ENCODE assay signal across 9 mouse cellular contexts in genomic region chr2:163853461-163853901, GRCm38 (mm10). TPM values are rescaled to one million over a fixed set of nuclear protein-coding genes. Genes with fewer than 3 reads are reported as not detected.
A peak's percentile ranks its signal among the peaks of the same experiment; 100 is the strongest.
DNase-seq lines count a peak whose midpoint lies in the region; ATAC-seq and TF ChIP-seq lines count a peak whose summit lies in the region.
"Had no signal": no experiment of that assay in that cellular context is flagged by ENCODE, and none has a peak within 500 bp of the region (broad histone marks: within the 10 kb centered on the region; RNA-seq: fewer than 3 reads in every experiment).

Gene Kcnk15 (plus strand): TSS chr2:163853651.

- TF ChIP-seq CTCF in brain, embryonic 14.5 days (IDR thresholded peaks at IDR 0.05; ENCODE audit: borderline replicate concordance, extremely low read depth, insufficient read depth, insufficient read length): peak; percentile 56; the same call in 1 of the 2 replicates
- peak; percentile 67 for TF ChIP-seq CTCF in forebrain, postnatal 0 days (IDR thresholded peaks at IDR 0.05; ENCODE audit: low read depth)

- H3K36me3 ChIP-seq in kidney, embryonic 16.5 days (ENCODE audit: insufficient read depth, low read length): no peaks in the 10 kb centered on the region
- no peaks in the 10 kb centered on the region for H3K36me3 ChIP-seq in forebrain, postnatal 0 days (ENCODE audit: insufficient read depth)
- no peaks in the 10 kb centered on the region for H3K36me3 ChIP-seq in midbrain, embryonic 10.5 days

- no peak within 1 kb of the TSS for H3K9ac ChIP-seq in kidney, embryonic 16.5 days (replicated peaks; ENCODE audit: low read length)
- H3K9ac ChIP-seq in forebrain, postnatal 0 days: no peak within 1 kb of the TSS

- ATAC-seq in kidney, embryonic 16.5 days (ENCODE audit: low FRiP score, low TSS enrichment): no peak
- ATAC-seq in forebrain, postnatal 0 days: peak; percentile 30
- no peak for ATAC-seq in erythroid progenitor cell, adult 5-6 weeks (replicated peaks; ENCODE audit: low FRiP score, poor library complexity, severe bottlenecking)

- H3K4me2 ChIP-seq in kidney, embryonic 16.5 days (replicated peaks; ENCODE audit: low read depth, low read length): peak within 1 kb of the TSS; percentile 34
- H3K4me2 ChIP-seq in forebrain, postnatal 0 days (ENCODE audit: low read depth): peak within 1 kb of the TSS; percentile 24

- TF ChIP-seq POLR2A in brain, embryonic 14.5 days (IDR thresholded peaks at IDR 0.05; ENCODE audit: borderline replicate concordance, extremely low read depth, insufficient read depth, insufficient read length, poor library complexity, severe bottlenecking): no peak

- H3K4me3 ChIP-seq in kidney, embryonic 16.5 days (ENCODE audit: low read length): peak within 1 kb of the TSS; percentile 25
- peak within 1 kb of the TSS; percentile 28 for H3K4me3 ChIP-seq in forebrain, postnatal 0 days (ENCODE audit: low read depth, low read length)
- H3K4me3 ChIP-seq in midbrain, embryonic 10.5 days: peak within 1 kb of the TSS; percentile 31

- 1% methylated on average over 37 of the region's 38 CpGs for WGBS in kidney, embryonic 16.5 days
- 3% methylated on average over 38 of the region's 38 CpGs for WGBS in forebrain, postnatal 0 days
- WGBS in midbrain, embryonic 10.5 days: 3% methylated on average over 38 of the region's 38 CpGs

- H3K27ac ChIP-seq in kidney, embryonic 16.5 days (ENCODE audit: low read length): no peak within 1 kb of the TSS
- H3K27ac ChIP-seq in forebrain, postnatal 0 days (ENCODE audit: low read depth, low read length): no peak within 1 kb of the TSS
- H3K27ac ChIP-seq in midbrain, embryonic 10.5 days (replicated peaks): no peak within 1 kb of the TSS

- 0 out of 2 replicates have a peak, but pooled peaks cover 4% of the 10 kb centered on the region for H3K4me1 ChIP-seq in kidney, embryonic 16.5 days (ENCODE audit: insufficient read depth, low read length)
- 0 out of 2 replicates have a peak, but pooled peaks cover 2% of the 10 kb centered on the region for H3K4me1 ChIP-seq in forebrain, postnatal 0 days (ENCODE audit: insufficient read depth)
- H3K4me1 ChIP-seq in midbrain, embryonic 10.5 days: peaks cover 12% of the 10 kb centered on the region

- no peaks in the 10 kb centered on the region for H3K9me3 ChIP-seq in kidney, embryonic 16.5 days (ENCODE audit: low read length)
- no peaks in the 10 kb centered on the region for H3K9me3 ChIP-seq in forebrain, postnatal 0 days (ENCODE audit: low read length)
- no peaks in the 10 kb centered on the region for H3K9me3 ChIP-seq in midbrain, embryonic 10.5 days (replicated peaks)

- H3K27me3 ChIP-seq in kidney, embryonic 16.5 days (ENCODE audit: insufficient read depth, low read length): peaks cover 80% of the 10 kb centered on the region
- H3K27me3 ChIP-seq in forebrain, postnatal 0 days (ENCODE audit: insufficient read depth, low read length): peaks cover 64% of the 10 kb centered on the region
- H3K27me3 ChIP-seq in midbrain, embryonic 10.5 days (ENCODE audit: low read depth, poor library complexity, severe bottlenecking): peaks cover 89% of the 10 kb centered on the region

- DNase-seq in kidney, adult 18-20 months: no peak
- peak; percentile 68 for DNase-seq in brain, embryonic 14.5 days (ENCODE audit: low read depth)
- DNase-seq in forebrain, postnatal 0 days: peak; percentile 63
- DNase-seq in midbrain, embryonic 10.5 days (ENCODE audit: low spot score): peak; percentile 27
- no peak for DNase-seq in right cerebral cortex, postnatal 14 days
- DNase-seq in adrenal gland, postnatal 4 days (ENCODE audit: low spot score in 2 of 2): no peak

RNA-seq across cellular contexts. Expression of gene Kcnk15, which starts in this region (rescaled TPM):
- not detected in 2 replicates for polyA plus RNA-seq in kidney, embryonic 16.5 days (2015; fragmentation: Nextera tagmentation; extraction: Ambion mirVana)
- 0.03 and 0.08 TPM in 2 replicates for polyA plus RNA-seq in brain, embryonic 14.5 days (2012; rRNA removed)
- 0.19 TPM in 1 of 2 replicates, not detected in the other for total RNA-seq in forebrain, postnatal 0 days (2014; rRNA removed)
- polyA plus RNA-seq in forebrain, postnatal 0 days (2015; fragmentation: Nextera tagmentation; extraction: Ambion mirVana): 0.15 TPM in 1 of 2 replicates, not detected in the other
- polyA plus RNA-seq in midbrain, embryonic 10.5 days (2016; fragmentation: Nextera tagmentation; extraction: Ambion mirVana): not detected in 2 replicates
- not detected in 2 replicates for total RNA-seq in erythroid progenitor cell, adult 5-6 weeks (2015; ENCODE audit: low replicate concordance)
- not detected in 2 replicates for total RNA-seq in erythroid progenitor cell, adult 5-6 weeks (2017; ENCODE audit: low replicate concordance)
- total RNA-seq in adrenal gland, postnatal 4 days (2021): not detected
- total RNA-seq: liver, adult 2 months had no signal
- polyA plus RNA-seq: liver, adult 2 months had no signal

Comparison
In these comparisons a context has a peak if more than half of its experiments do, and no peak if none do; other contexts are left out.
1. Peak in DNase-seq in brain, embryonic 14.5 days; RNA of the gene not detected or under 1 TPM.
2. Peak in DNase-seq, ATAC-seq, H3K4me3 ChIP-seq and H3K4me2 ChIP-seq in forebrain, postnatal 0 days; RNA of the gene not detected or under 1 TPM.
3. Peak in DNase-seq and H3K4me3 ChIP-seq in midbrain, embryonic 10.5 days; RNA of the gene not detected or under 1 TPM.